Mouse (Mus musculus) induced T-regulatory cell, adult 2 months (primary cell): ENCODE results near the gene Actl7a.

Experiments
- DNase-seq: peaks from one replicate; pipeline ENCODE4 v3.0.0-alpha.2; 2012; ENCODE audit warnings: low read depth

The Actl7a gene

GRCm38 (mm10) chr4:56743363-56744195, at the start of gene Actl7a:
TSS of gene Actl7a (plus strand) at chr4:56743413.
- no peak for DNase-seq

GRCm38 (mm10) chr4:56696401-56696800, 46.8 kb upstream of the Actl7a start:
- DNase-seq, result no peak

GRCm38 (mm10) chr4:56698671-56699070, 44.5 kb upstream of the Actl7a start:
- no peak for DNase-seq

- DNase-seq, result no peak
These were observed 41.0 kb upstream of the Actl7a start for GRCm38 (mm10) chr4:56702234-56702633.

GRCm38 (mm10) chr4:56713155-56713554, 30.1 kb upstream of the Actl7a start:
- DNase-seq, result no peak

GRCm38 (mm10) chr4:56716801-56717200, 26.4 kb upstream of the Actl7a start:
- DNase-seq, result no peak

- no peak for DNase-seq
These were observed 25.3 kb upstream of the Actl7a start for GRCm38 (mm10) chr4:56717932-56718331.

- DNase-seq, result no peak
These were observed 24.4 kb upstream of the Actl7a start for GRCm38 (mm10) chr4:56718573-56719442.

GRCm38 (mm10) chr4:56719456-56719855, 23.8 kb upstream of the Actl7a start:
- no peak for DNase-seq

- no peak for DNase-seq
These were observed 22.8 kb upstream of the Actl7a start for GRCm38 (mm10) chr4:56720403-56720802.

GRCm38 (mm10) chr4:56721469-56721868, 21.7 kb upstream of the Actl7a start:
- DNase-seq, result peak; percentile 32

GRCm38 (mm10) chr4:56722346-56722745, 20.9 kb upstream of the Actl7a start:
- no peak for DNase-seq

GRCm38 (mm10) chr4:56723237-56723636, 20.0 kb upstream of the Actl7a start:
- DNase-seq, result no peak

- peak; percentile 34 for DNase-seq
These were observed 17.4 kb upstream of the Actl7a start for GRCm38 (mm10) chr4:56725839-56726238.

- DNase-seq, result no peak
These were observed 3.2 kb upstream of the Actl7a start, which contains the start of gene Gm26657 for GRCm38 (mm10) chr4:56740020-56740485. TSS of gene Gm26657 (plus strand) at chr4:56740070.

- no peak for DNase-seq
These were observed 2.6 kb upstream of the Actl7a start for GRCm38 (mm10) chr4:56740611-56741010.

- DNase-seq, result no peak
These were observed 2.1 kb upstream of the Actl7a start, which contains the start of gene Actl7b for GRCm38 (mm10) chr4:56741041-56741493. TSS of gene Actl7b (minus strand) at chr4:56741443.

- DNase-seq, result no peak
These were observed 515 bp upstream of the Actl7a start for GRCm38 (mm10) chr4:56742698-56743097.

GRCm38 (mm10) chr4:56746345-56746744, 3.1 kb downstream of the Actl7a start:
- no peak for DNase-seq

- DNase-seq, result no peak
These were observed 4.2 kb downstream of the Actl7a start for GRCm38 (mm10) chr4:56747456-56747855.

- no peak for DNase-seq
These were observed 12.8 kb downstream of the Actl7a start for GRCm38 (mm10) chr4:56756021-56756420.

- DNase-seq, result no peak
These were observed 13.9 kb downstream of the Actl7a start for GRCm38 (mm10) chr4:56756966-56757600.
